Mouse (Mus musculus): ENCODE data around the gene Insl3.
"Not testable (repeated sequence)": the region's sequence is repeated elsewhere in the genome, so short reads cannot be mapped to it uniquely, and the experiment has no call there.

The Insl3 gene

GRCm38 (mm10) chr8:71676020-71676741 is 12.8 kb upstream of the Insl3 start, which contains the start of gene Jak3:
Gene Jak3, plus strand, starts transcription at chr8:71676296.
- in situ Hi-C loops (cut with MboI, MseI) = loop anchor here in 1 of 2 experiments (5.0 kb wide), 1 partner anchor 46 kb away; no protein-coding TSS in a partner anchor

GRCm38 (mm10) chr8:71676803-71677202 is 12.2 kb upstream of the Insl3 start:
- in situ Hi-C loops (cut with MboI, MseI) = loop anchor here in 1 of 2 experiments (5.0 kb wide), 1 partner anchor 45 kb away; no protein-coding TSS in a partner anchor

GRCm38 (mm10) chr8:71677555-71677954 is 11.5 kb upstream of the Insl3 start:
- in situ Hi-C loops (cut with MboI, MseI) = loop anchor here in 1 of 2 experiments (5.0 kb wide), 1 partner anchor 45 kb away; no protein-coding TSS in a partner anchor

- in situ Hi-C loops (cut with MboI, MseI) = loop anchor here in 1 of 2 experiments (5.0 kb wide), 1 partner anchor 44 kb away; no protein-coding TSS in a partner anchor
Observed at GRCm38 (mm10) chr8:71678216-71678615, 10.8 kb upstream of the Insl3 start.

- in situ Hi-C loops (cut with MboI, MseI) = loop anchor here in 1 of 2 experiments (5.0 kb wide), 1 partner anchor 43 kb away; no protein-coding TSS in a partner anchor
Observed at GRCm38 (mm10) chr8:71679116-71679515, 9.9 kb upstream of the Insl3 start.

GRCm38 (mm10) chr8:71679550-71680168 is 9.4 kb upstream of the Insl3 start:
- in situ Hi-C loops (cut with MboI, MseI) = loop anchor here in 1 of 2 experiments (5.0 kb wide), 1 partner anchor 43 kb away; no protein-coding TSS in a partner anchor

GRCm38 (mm10) chr8:71680471-71680870 is 8.5 kb upstream of the Insl3 start:
- in situ Hi-C loops (cut with MboI, MseI) = no loop called here

- in situ Hi-C loops (cut with MboI, MseI) = no loop called here
Observed at GRCm38 (mm10) chr8:71681369-71681915, 7.6 kb upstream of the Insl3 start.

- in situ Hi-C loops (cut with MboI, MseI) = no loop called here
Observed at GRCm38 (mm10) chr8:71682832-71683231, 6.2 kb upstream of the Insl3 start.

GRCm38 (mm10) chr8:71684701-71685100 is 4.3 kb upstream of the Insl3 start:
- in situ Hi-C loops (cut with MboI, MseI) = no loop called here

- in situ Hi-C loops (cut with MboI, MseI) = no loop called here
Observed at GRCm38 (mm10) chr8:71685573-71685972, 3.4 kb upstream of the Insl3 start.

- in situ Hi-C loops (cut with MboI, MseI) = no loop called here
Observed at GRCm38 (mm10) chr8:71686143-71686734, 2.8 kb upstream of the Insl3 start.

GRCm38 (mm10) chr8:71687616-71688015 is 1.4 kb upstream of the Insl3 start:
- in situ Hi-C loops (cut with MboI, MseI) = no loop called here

GRCm38 (mm10) chr8:71692509-71692908 is 3.5 kb downstream of the Insl3 start:
- in situ Hi-C loops (cut with MboI, MseI) = no loop called here

- in situ Hi-C loops (cut with MboI, MseI) = no loop called here
Observed at GRCm38 (mm10) chr8:71693166-71694041, 4.4 kb downstream of the Insl3 start.

GRCm38 (mm10) chr8:71695456-71695855 is 6.4 kb downstream of the Insl3 start:
- in situ Hi-C loops (cut with MboI, MseI) = not testable (repeated sequence)

GRCm38 (mm10) chr8:71700493-71701269 is 11.7 kb downstream of the Insl3 start:
- in situ Hi-C loops (cut with MboI, MseI) = no loop called here

GRCm38 (mm10) chr8:71701414-71702086 is 12.5 kb downstream of the Insl3 start, which contains the start of gene B3gnt3:
Gene B3gnt3, minus strand, starts transcription at chr8:71701789.
- in situ Hi-C loops (cut with MboI, MseI) = no loop called here

GRCm38 (mm10) chr8:71702087-71702432 is 13.0 kb downstream of the Insl3 start:
- in situ Hi-C loops (cut with MboI, MseI) = no loop called here

- in situ Hi-C loops (cut with MboI, MseI) = no loop called here
Observed at GRCm38 (mm10) chr8:71702923-71703322, 13.9 kb downstream of the Insl3 start.
